Mouse (Mus musculus) gastrocnemius, postnatal 25 days (tissue): ENCODE data around the gene Hist1h2bc. TPM values are rescaled to one million over a fixed set of nuclear protein-coding genes. Genes with fewer than 3 reads are reported as not detected.
A peak's percentile ranks its signal among the peaks of the same experiment; 100 is the strongest.

Experiments
- DNase-seq: peaks from one replicate; pipeline ENCODE4 v3.0.0; 2022
- microRNA-seq, 2 experiments: library from miRNA; unstranded; fragments of <30 nt; microRNA quantifications; one replicate each; pipeline ENCODE4 v1.2.0; 2021; ENCODE audit warnings: borderline replicate concordance in 2 of 2
- total RNA-seq, 2 experiments: library from RNA; stranded (reverse); gene quantifications; 1 replicate in 1 of 2; 2 replicates in 1 of 2; pipeline ENCODE4 v1.2.3; 2021

Hist1h2bc gene
- total RNA-seq, 2 experiments from 2014 or later, result 67.0 to 81.6 TPM

DNA sequence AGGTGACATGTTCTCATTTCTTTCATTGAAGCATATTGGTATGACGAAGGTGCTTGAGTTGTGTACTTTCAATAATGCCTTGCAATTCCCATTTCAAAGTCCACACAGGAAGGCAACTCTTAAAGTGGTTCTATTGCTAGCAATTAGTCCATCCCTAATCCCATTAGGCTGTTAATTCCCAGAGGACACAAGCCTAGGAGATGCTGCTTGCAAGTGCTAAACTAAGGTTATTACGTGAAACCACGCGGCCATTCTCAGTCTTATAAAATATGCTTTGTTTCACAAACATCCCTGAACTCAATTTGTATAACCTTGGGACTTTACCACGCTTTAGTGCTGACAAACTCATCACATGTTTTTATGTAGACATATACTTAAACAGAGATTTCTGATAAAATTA lies 53.1 kb downstream of the Hist1h2bc start:
- no peak for DNase-seq

DNA sequence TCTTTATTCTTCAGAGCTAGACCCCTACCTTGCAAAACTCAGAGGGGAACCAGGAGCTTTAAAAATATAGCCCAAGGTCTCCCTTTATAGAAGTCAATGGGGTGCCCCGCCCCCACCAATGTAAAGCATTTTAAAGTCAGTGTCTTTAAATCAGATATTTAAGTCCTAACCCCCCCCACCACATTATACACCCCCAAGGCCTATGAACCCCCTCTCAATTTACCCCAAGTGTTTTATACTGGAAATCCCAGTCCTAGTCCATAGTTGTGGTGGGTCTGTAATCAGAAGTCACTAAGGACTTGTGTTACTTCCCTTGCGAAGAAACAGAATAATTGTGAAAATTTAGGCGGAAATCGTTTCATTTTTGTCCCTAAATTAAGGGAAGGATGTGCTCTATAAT lies 54.0 kb downstream of the Hist1h2bc start:
- no peak for DNase-seq

DNA sequence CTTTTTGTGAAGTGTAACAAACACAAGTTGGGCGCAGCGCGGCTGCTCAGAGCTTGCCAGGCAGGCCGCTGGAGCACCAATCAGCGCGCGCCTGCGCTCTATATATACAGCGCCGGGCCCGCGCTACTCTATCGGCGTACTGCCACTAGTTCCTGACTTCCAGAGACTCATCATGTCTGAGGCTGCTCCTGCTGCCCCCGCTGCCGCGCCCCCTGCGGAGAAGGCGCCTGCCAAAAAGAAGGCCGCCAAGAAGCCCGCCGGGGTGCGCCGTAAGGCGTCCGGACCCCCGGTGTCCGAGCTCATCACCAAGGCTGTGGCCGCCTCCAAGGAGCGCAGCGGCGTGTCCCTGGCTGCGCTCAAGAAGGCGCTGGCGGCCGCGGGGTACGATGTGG lies 54.7 kb downstream of the Hist1h2bc start, which contains the start of gene Hist1h1c:
Hist1h1c (plus strand) TSS at position 132 of the 392 bp plus-strand sequence.
- peak; percentile 89 for DNase-seq

DNA sequence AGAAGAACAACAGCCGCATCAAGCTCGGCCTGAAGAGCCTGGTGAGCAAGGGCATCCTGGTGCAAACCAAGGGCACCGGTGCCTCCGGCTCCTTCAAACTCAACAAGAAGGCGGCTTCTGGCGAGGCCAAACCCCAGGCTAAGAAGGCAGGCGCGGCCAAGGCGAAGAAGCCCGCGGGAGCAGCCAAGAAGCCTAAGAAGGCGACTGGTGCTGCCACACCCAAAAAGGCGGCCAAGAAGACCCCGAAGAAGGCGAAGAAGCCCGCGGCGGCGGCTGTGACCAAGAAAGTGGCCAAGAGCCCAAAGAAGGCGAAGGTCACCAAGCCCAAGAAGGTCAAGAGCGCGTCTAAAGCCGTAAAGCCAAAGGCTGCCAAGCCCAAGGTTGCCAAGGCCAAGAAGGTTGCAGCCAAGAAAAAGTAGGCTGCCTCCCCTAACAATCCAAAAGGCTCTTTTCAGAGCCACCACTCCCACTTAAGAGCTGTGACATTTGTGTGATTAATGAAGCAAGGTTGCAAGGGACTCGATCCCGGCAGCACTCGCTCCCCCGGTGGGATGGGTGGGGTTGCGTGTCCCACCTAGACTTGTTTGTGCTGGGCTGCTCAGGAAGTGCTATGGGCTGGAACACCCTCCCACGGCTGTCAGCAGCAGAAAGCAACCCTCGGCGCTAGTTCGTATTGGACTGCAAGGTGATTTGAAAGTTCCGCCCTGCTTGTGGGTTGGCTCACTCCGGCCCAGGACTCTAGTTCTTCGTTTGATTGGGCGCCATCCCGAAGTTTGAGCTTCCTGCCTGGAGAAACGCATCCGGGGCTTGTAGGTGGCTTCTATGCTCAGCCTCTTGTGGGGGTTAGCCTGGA lies 55.3 kb downstream of the Hist1h2bc start:
- DNase-seq, result peak; percentile 94

DNA sequence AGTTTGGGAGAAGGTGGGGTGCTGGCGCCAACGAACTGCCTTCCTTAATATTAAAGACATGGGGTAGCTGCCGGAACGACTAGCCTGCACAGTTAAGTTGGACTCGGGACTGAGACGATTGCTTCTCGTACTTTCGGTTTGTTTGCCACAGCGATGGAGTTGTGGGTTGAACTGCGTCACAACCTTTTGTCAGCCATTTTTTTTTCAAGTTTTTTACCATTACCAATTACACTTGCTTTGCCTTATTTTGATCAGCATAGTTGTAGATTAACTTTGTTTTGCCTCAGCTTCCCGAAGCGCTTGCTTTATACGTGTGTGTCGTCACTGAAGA lies 55.9 kb downstream of the Hist1h2bc start:
- no peak for DNase-seq

DNA sequence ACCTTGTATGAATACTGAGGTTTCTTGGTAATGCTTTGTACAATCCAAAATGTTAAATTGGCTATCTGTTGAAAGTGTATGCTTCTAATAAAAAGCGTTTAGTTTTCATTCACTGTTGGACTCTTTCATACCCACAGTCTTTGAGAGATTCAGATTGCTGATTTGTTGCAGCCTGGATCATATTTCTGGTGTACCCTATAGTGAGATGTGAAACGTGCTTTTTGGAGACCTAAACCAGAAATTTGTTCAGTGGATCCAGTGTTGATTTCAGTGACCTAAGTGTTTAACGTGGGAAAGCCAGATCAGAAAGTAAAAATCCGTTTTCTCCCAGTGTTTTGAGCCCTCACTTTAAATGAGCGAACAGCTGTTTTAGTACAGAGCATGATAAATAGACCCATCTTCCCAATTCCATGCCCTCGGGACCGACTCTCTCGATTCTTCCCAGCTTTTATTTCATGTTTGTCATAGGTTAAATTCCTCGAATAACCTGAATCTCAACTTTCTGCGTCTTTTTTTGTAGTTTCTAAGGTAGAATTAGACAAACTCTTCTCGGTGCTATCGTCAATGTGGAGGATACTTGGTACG lies 56.3 kb downstream of the Hist1h2bc start:
- no peak for DNase-seq

DNA sequence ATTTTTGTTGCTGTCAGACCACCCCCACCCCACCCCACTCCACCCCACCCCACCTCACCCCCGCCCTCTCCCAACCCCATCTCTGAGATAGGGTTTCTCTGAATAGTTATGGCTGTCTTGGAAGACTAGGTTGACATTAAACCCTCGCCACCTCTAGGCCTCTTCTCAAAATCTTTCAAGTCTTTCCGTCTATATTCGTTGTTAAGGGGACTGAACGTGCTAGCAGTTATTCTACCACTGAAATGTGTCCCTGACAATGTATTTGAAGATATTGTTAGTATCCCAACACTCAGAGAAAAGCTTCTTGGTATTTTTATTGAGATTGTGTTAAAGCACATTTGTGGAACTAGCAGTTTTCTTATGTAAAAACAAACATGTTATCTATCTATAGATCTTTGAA lies 56.9 kb downstream of the Hist1h2bc start:
- no peak for DNase-seq

DNA sequence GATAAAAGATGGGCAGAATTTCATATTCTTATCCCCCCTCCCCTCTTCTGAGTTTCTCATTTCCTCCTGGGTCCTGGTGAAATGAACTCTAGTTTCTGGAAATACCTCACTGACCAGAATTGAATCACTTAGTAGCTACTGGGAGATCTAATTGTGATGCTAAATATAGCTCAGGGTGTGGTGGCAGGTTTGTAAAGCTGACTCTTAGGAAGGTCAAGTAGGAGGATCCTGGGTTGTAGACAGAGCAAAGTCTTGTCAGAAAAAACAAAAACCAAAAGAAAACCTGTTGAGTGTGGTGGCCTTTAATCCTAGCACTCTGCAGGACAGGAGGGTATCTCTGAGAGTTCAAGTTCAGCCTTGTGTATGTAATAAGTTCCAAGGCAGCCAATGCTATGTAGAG lies 58.0 kb downstream of the Hist1h2bc start:
- no peak for DNase-seq

Small RNAs within 50 kb of the gene (microRNA-seq; reads per million reads assigned to microRNA genes)
- gene Gm44350, result 0 reads per million in 2 experiments

Other genes starting within 250 kb of the Hist1h2bc start
- gene Btn1a1, start 218.3 kb upstream of the Hist1h2bc start, total RNA-seq, result not detected
- not detected for gene Btn2a2, start 195.3 kb upstream of the Hist1h2bc start, total RNA-seq
- gene Hist1h4h, start 153.1 kb upstream of the Hist1h2bc start, total RNA-seq, result 100 to 1,000 TPM; 156 to 160 TPM
- 10 to 100 TPM in 1 of 2 experiments, 1 to 10 TPM in 1; 9.5 to 14.9 TPM for gene Hist1h2af, start 150.3 kb upstream of the Hist1h2bc start, total RNA-seq
- gene Hist1h3g, start 148.8 kb upstream of the Hist1h2bc start, total RNA-seq, result 1 to 10 TPM; 2.0 to 3.9 TPM
- gene Hist1h2bh, start 140.8 kb upstream of the Hist1h2bc start, total RNA-seq, result 1 to 10 TPM in 1 of 2 experiments, under 1 TPM in 1; 0.90 to 1.7 TPM
- 1 to 10 TPM; 5.0 to 6.6 TPM for gene Hist1h3f, start 140.1 kb upstream of the Hist1h2bc start, total RNA-seq
- gene Hist1h4f, start 132.6 kb upstream of the Hist1h2bc start, total RNA-seq, result 10 to 100 TPM; 15.2 to 26.3 TPM
- 1 to 10 TPM; 1.2 to 2.3 TPM for gene Hist1h1d, start 130.9 kb upstream of the Hist1h2bc start, total RNA-seq
- gene Hist1h3e, start 121.8 kb upstream of the Hist1h2bc start, total RNA-seq, result 10 to 100 TPM; 11.7 to 13.0 TPM
- 1 to 10 TPM in 1 of 2 experiments, under 1 TPM in 1; 0.54 to 2.5 TPM for gene Hist1h2ae, start 113.0 kb upstream of the Hist1h2bc start, total RNA-seq
- 10 to 100 TPM; 24.4 to 24.5 TPM for gene Hist1h2bg, start 112.8 kb upstream of the Hist1h2bc start, total RNA-seq
- 10 to 100 TPM; 10.4 TPM for gene Hist1h2bf, start 110.0 kb upstream of the Hist1h2bc start, total RNA-seq
- gene Hist1h2ad, start 109.8 kb upstream of the Hist1h2bc start, total RNA-seq, result 1 to 10 TPM; 1.5 to 5.5 TPM
- gene Hist1h3d, start 108.4 kb upstream of the Hist1h2bc start, total RNA-seq, result 1 to 10 TPM; 3.4 to 3.8 TPM
- gene Hist1h4d, start 102.6 kb upstream of the Hist1h2bc start, total RNA-seq, result 10 to 100 TPM; 35.7 to 38.0 TPM
- 10 to 100 TPM; 18.0 to 18.2 TPM for gene Hist1h2be, start 63.1 kb upstream of the Hist1h2bc start, total RNA-seq
- 10 to 100 TPM; 40.0 to 45.3 TPM for gene Hist1h1e, start 61.6 kb upstream of the Hist1h2bc start, total RNA-seq
- 1 to 10 TPM in 1 of 2 experiments, under 1 TPM in 1; 0.84 to 2.0 TPM for gene Hist1h2ac, start 251 bp upstream of the Hist1h2bc start, total RNA-seq
- gene Hist1h1t, start 11.6 kb downstream of the Hist1h2bc start, total RNA-seq, result not detected
- 10 to 100 TPM; 53.1 to 63.8 TPM for gene Hist1h4c, start 14.3 kb downstream of the Hist1h2bc start, total RNA-seq
- gene Hfe, start 26.7 kb downstream of the Hist1h2bc start, total RNA-seq, result 10 to 100 TPM; 14.7 to 24.7 TPM
- gene Hist1h1c, start 54.6 kb downstream of the Hist1h2bc start, total RNA-seq, result 100 to 1,000 TPM; 156 to 159 TPM
- gene Hist1h3c, start 61.4 kb downstream of the Hist1h2bc start, total RNA-seq, result 1 to 10 TPM; 5.0 to 7.1 TPM
- 10 to 100 TPM in 1 of 2 experiments, 1 to 10 TPM in 1; 5.9 to 10.7 TPM for gene Hist1h2bb, start 62.5 kb downstream of the Hist1h2bc start, total RNA-seq
- 10 to 100 TPM in 1 of 2 experiments, 1 to 10 TPM in 1; 9.5 to 11.0 TPM for gene Hist1h2ab, start 66.9 kb downstream of the Hist1h2bc start, total RNA-seq
- 10 to 100 TPM in 1 of 2 experiments, 1 to 10 TPM in 1; 9.6 to 17.3 TPM for gene Hist1h3b, start 68.1 kb downstream of the Hist1h2bc start, total RNA-seq
- 10 to 100 TPM in 1 of 2 experiments, 1 to 10 TPM in 1; 8.6 to 18.2 TPM for gene Hist1h4b, start 72.8 kb downstream of the Hist1h2bc start, total RNA-seq
- gene Hist1h4a, start 77.0 kb downstream of the Hist1h2bc start, total RNA-seq, result 10 to 100 TPM in 1 of 2 experiments, 1 to 10 TPM in 1; 8.0 to 13.6 TPM
- 10 to 100 TPM; 10.2 to 14.0 TPM for gene Hist1h3a, start 78.2 kb downstream of the Hist1h2bc start, total RNA-seq
- 1 to 10 TPM; 5.3 to 7.9 TPM for gene Hist1h1a, start 79.5 kb downstream of the Hist1h2bc start, total RNA-seq
- not detected for gene Trim38, start 85.7 kb downstream of the Hist1h2bc start, total RNA-seq
- gene Slc17a2, start 122.8 kb downstream of the Hist1h2bc start, total RNA-seq, result not detected
- not detected for gene Slc17a3, start 155.2 kb downstream of the Hist1h2bc start, total RNA-seq
- gene Slc17a1, start 183.6 kb downstream of the Hist1h2bc start, total RNA-seq, result not detected
- gene Slc17a4, start 230.8 kb downstream of the Hist1h2bc start, total RNA-seq, result not detected
- gene Hist1h2ba, start 250.0 kb downstream of the Hist1h2bc start, total RNA-seq, result not detected